ENCODE assay signal across 10 mouse cellular contexts in genomic region chr14:106176879-106177278, GRCm38 (mm10).
A peak's percentile ranks its signal among the peaks of the same experiment; 100 is the strongest.
DNase-seq lines count a peak whose midpoint lies in the region; ATAC-seq and TF ChIP-seq lines count a peak whose summit lies in the region.
"Had no signal": no experiment of that assay in that cellular context is flagged by ENCODE, and none has a peak within 500 bp of the region (broad histone marks: within the 10 kb centered on the region; RNA-seq: fewer than 3 reads in every experiment).

No protein-coding gene starts in this region.

- H3K36me3 ChIP-seq in heart, embryonic 10.5 days: no peaks in the 10 kb centered on the region
- H3K36me3 ChIP-seq: limb, embryonic 12.5 days; stomach, embryonic 15.5 days had no signal

- H3K4me3 ChIP-seq in heart, embryonic 10.5 days: no peak overlapping the region
- H3K4me3 ChIP-seq: limb, embryonic 12.5 days; stomach, embryonic 15.5 days had no signal

- TF ChIP-seq CTCF in brain, embryonic 14.5 days (IDR thresholded peaks at IDR 0.05; ENCODE audit: borderline replicate concordance, extremely low read depth, insufficient read depth, insufficient read length): no peak

- H3K4me1 ChIP-seq in heart, embryonic 10.5 days: no peaks in the 10 kb centered on the region
- H3K4me1 ChIP-seq: limb, embryonic 12.5 days; stomach, embryonic 15.5 days had no signal

- WGBS in heart, embryonic 10.5 days: 48% methylated on average over 5 of the region's 5 CpGs

- H3K27ac ChIP-seq in heart, embryonic 10.5 days: no peak overlapping the region
- H3K27ac ChIP-seq: limb, embryonic 12.5 days; stomach, embryonic 15.5 days had no signal

- no peaks in the 10 kb centered on the region for H3K9me3 ChIP-seq in heart, embryonic 10.5 days
- H3K9me3 ChIP-seq: limb, embryonic 12.5 days; stomach, embryonic 15.5 days had no signal

- ATAC-seq in megakaryocyte, adult 5-6 weeks (ENCODE audit: poor library complexity, severe bottlenecking): no peak

- TF ChIP-seq POLR2A in brain, embryonic 14.5 days (IDR thresholded peaks at IDR 0.05; ENCODE audit: borderline replicate concordance, extremely low read depth, insufficient read depth, insufficient read length, poor library complexity, severe bottlenecking): no peak

- peak; percentile 89 for DNase-seq in heart, adult 11 months
- DNase-seq in heart, embryonic 10.5 days (ENCODE audit: low spot score): no peak
- DNase-seq in brain, embryonic 14.5 days (ENCODE audit: low read depth): peak; percentile 83
- peak; percentile 50 for DNase-seq in gastrocnemius, postnatal 25 days
- peak; percentile 14 to 27 for DNase-seq in left cerebral cortex, postnatal 14 days (ENCODE audit: low spot score in 2 of 2)
- DNase-seq in adrenal gland, adult (ENCODE audit: inconsistent age in 2 of 2, low spot score in 1 of 2): no peak
- DNase-seq in adrenal gland, postnatal 10 days: no peak

- intact Hi-C loops in left cerebral cortex, postnatal 14 days (cut with DNase I): no loop called here

- no peaks in the 10 kb centered on the region for H3K27me3 ChIP-seq in heart, embryonic 10.5 days (ENCODE audit: insufficient read depth, poor library complexity, severe bottlenecking)
- H3K27me3 ChIP-seq: limb, embryonic 12.5 days; stomach, embryonic 15.5 days had no signal

Comparison
In these comparisons a context has a peak if more than half of its experiments do, and no peak if none do; other contexts are left out.
1. DNase-seq: peak in heart, adult 11 months (single experiment), brain, embryonic 14.5 days (single experiment), gastrocnemius, postnatal 25 days (single experiment) and left cerebral cortex, postnatal 14 days (2 of 2); none in heart, embryonic 10.5 days (single experiment), adrenal gland, adult (0 of 2) and adrenal gland, postnatal 10 days (single experiment).